Mouse (Mus musculus) G1E (cell line): Measurements from ENCODE around the gene Hepacam2. TPM values are rescaled to one million over a fixed set of nuclear protein-coding genes. Genes with fewer than 3 reads are reported as not detected.

Source experiments
- ATAC-seq: 2 replicates; pipeline ENCODE4 v1.8.0; 2016; ENCODE audit warnings: mild to moderate bottlenecking; ENCODE audit not compliant: insufficient number of reproducible peaks, poor library complexity, low FRiP score, severe bottlenecking; ENCODE audit errors: extremely low read depth
- DNase-seq: peaks from one replicate; pipeline ENCODE4 v3.0.0; 2012; ENCODE audit warnings: low spot score
- H3K27me3 ChIP-seq: 2 replicates; pipeline ENCODE4 v1.6.1; 2012; ENCODE audit warnings: mild to moderate bottlenecking, low read length, inconsistent platforms; ENCODE audit not compliant: insufficient read depth
- H3K36me3 ChIP-seq: replicated peaks from 2 replicates; pipeline ENCODE3; 2012; ENCODE audit warnings: mild to moderate bottlenecking, inconsistent platforms
- H3K4me1 ChIP-seq: 2 replicates; pipeline ENCODE4 v1.6.1; 2012; ENCODE audit warnings: low read depth, low read length, inconsistent platforms, mixed read lengths; ENCODE audit not compliant: insufficient read depth
- H3K4me3 ChIP-seq: 2 replicates; pipeline ENCODE4 v1.5.1; 2012; ENCODE audit warnings: low read depth, mild to moderate bottlenecking, inconsistent platforms, low read length, moderate library complexity, mixed read lengths
- H3K9me3 ChIP-seq: replicated peaks from 2 replicates; pipeline ENCODE4 v1.6.1; 2012; ENCODE audit warnings: inconsistent platforms
- CTCF ChIP-seq: IDR thresholded peaks from 2 replicates; pipeline ENCODE4 v1.5.1; 2012; ENCODE audit warnings: low read depth, low read length, inconsistent platforms, mixed read lengths
- GATA1 ChIP-seq: IDR thresholded peaks from 2 replicates; pipeline ENCODE4 v1.6.1; 2012; ENCODE audit warnings: borderline replicate concordance, low read length, inconsistent platforms, mixed read lengths
- GATA2 ChIP-seq: IDR thresholded peaks from 2 replicates; pipeline ENCODE4 v1.6.1; 2012; ENCODE audit warnings: low read depth, low read length, inconsistent platforms, borderline replicate concordance
- POLR2AphosphoS5 ChIP-seq: IDR thresholded peaks from 2 replicates; pipeline ENCODE4 v1.6.1; 2012; ENCODE audit warnings: low read depth, low read length, inconsistent platforms; ENCODE audit not compliant: insufficient replicate concordance
- TAL1 ChIP-seq: conservative IDR thresholded peaks from 2 replicates; pipeline ENCODE4 v1.6.1; 2012; ENCODE audit warnings: low read depth, low read length, inconsistent platforms, mixed read lengths
- polyA plus RNA-seq: library from polyadenylated mRNA; stranded (reverse); fragments of >175 nt; gene quantifications from 2 replicates; pipeline ENCODE4 v1.2.3, GENCODE M21; 2012
- total RNA-seq, 2 experiments: library from RNA; stranded (forward) in 1 of 2; stranded (reverse) in 1 of 2; fragments of 200-1000 nt in 1 of 2; fragments of >200 nt in 1 of 2; fragmentation: Nextera tagmentation in 1 of 2; gene quantifications; 2 replicates each; pipeline ENCODE4 v1.2.3; 2014 to 2017

The Hepacam2 gene
- total RNA-seq (2014; fragmentation: Nextera tagmentation) (not detected in 2 replicates), total RNA-seq (2017) (0.22 and 0.35 TPM in 2 replicates), polyA plus RNA-seq (not detected in 2 replicates)

- Histone ChIP-seq H3K36me3 (peaks cover 2% of the 10 kb centered on the region), H3K4me1 (peaks cover 13% of the 10 kb centered on the region), H3K9me3 (no peaks in the 10 kb centered on the region), H3K4me3 (peak within 1 kb of the TSS; percentile 78), H3K27me3 (no peaks in the 10 kb centered on the region)
- no peak for TF ChIP-seq TAL1
- TF ChIP-seq POLR2AphosphoS5: no peak
- no peak for TF ChIP-seq GATA2
- TF ChIP-seq CTCF: no peak
- no peak for TF ChIP-seq GATA1
- DNase-seq (peak; percentile 79), ATAC-seq (peak; percentile 99)
Measured at GRCm38 (mm10) chr6:3498162-3498848, at the start of gene Hepacam2, which contains the start of gene Vps50. Gene Hepacam2, minus strand, starts transcription at chr6:3498298. Gene Vps50, plus strand, starts transcription at chr6:3498382.

- Histone ChIP-seq H3K4me1 (no peaks in the 10 kb centered on the region), H3K27me3 (no peaks in the 10 kb centered on the region), H3K36me3 (peaks cover 44% of the 10 kb centered on the region), H3K9me3 (no peaks in the 10 kb centered on the region), H3K4me3 (no peak overlapping the region)
- DNase-seq: no peak
- TF ChIP-seq GATA2 (no peak), CTCF (no peak), GATA1 (no peak), POLR2AphosphoS5 (no peak), TAL1 (no peak)
- no peak for ATAC-seq
Measured at GRCm38 (mm10) chr6:3544970-3545369, 46.9 kb upstream of the Hepacam2 start.

GRCm38 (mm10) chr6:3543862-3544261 lies 45.8 kb upstream of the Hepacam2 start:
- ATAC-seq: no peak
- H3K4me3 ChIP-seq: no peak overlapping the region

GRCm38 (mm10) chr6:3539470-3539869 lies 41.4 kb upstream of the Hepacam2 start:
- H3K4me1 ChIP-seq: no peaks in the 10 kb centered on the region
- H3K27me3 ChIP-seq: no peaks in the 10 kb centered on the region
- no peak overlapping the region for H3K4me3 ChIP-seq
- no peak for TF ChIP-seq GATA2
- no peak for TF ChIP-seq TAL1
- no peak for TF ChIP-seq CTCF
- no peak for TF ChIP-seq GATA1
- TF ChIP-seq POLR2AphosphoS5: no peak
- H3K9me3 ChIP-seq: no peaks in the 10 kb centered on the region
- DNase-seq (no peak), ATAC-seq (no peak)
- peaks cover 49% of the 10 kb centered on the region for H3K36me3 ChIP-seq

More at GRCm38 (mm10) chr6:3543862-3544261, 45.8 kb upstream of the Hepacam2 start:
- TF ChIP-seq GATA1 (no peak), GATA2 (no peak)
- Histone ChIP-seq H3K9me3 (no peaks in the 10 kb centered on the region), H3K4me1 (no peaks in the 10 kb centered on the region), H3K36me3 (peaks cover 45% of the 10 kb centered on the region), H3K27me3 (no peaks in the 10 kb centered on the region)
- no peak for DNase-seq

- no peaks in the 10 kb centered on the region for H3K9me3 ChIP-seq
- ATAC-seq: no peak
- DNase-seq: no peak
- H3K4me3 ChIP-seq: no peak overlapping the region
- no peak for TF ChIP-seq POLR2AphosphoS5
- peaks cover 45% of the 10 kb centered on the region for H3K36me3 ChIP-seq
- H3K27me3 ChIP-seq: no peaks in the 10 kb centered on the region
- H3K4me1 ChIP-seq: no peaks in the 10 kb centered on the region
Measured at GRCm38 (mm10) chr6:3536048-3536447, 38.0 kb upstream of the Hepacam2 start.

- Histone ChIP-seq H3K27me3 (no peaks in the 10 kb centered on the region), H3K4me1 (no peaks in the 10 kb centered on the region), H3K9me3 (no peaks in the 10 kb centered on the region), H3K4me3 (no peak overlapping the region), H3K36me3 (peaks cover 28% of the 10 kb centered on the region)
- ATAC-seq (no peak), DNase-seq (no peak)
- TF ChIP-seq GATA1 (no peak), TAL1 (no peak), CTCF (no peak), GATA2 (no peak), POLR2AphosphoS5 (no peak)
Measured at GRCm38 (mm10) chr6:3531445-3531844, 33.3 kb upstream of the Hepacam2 start.
